In the genomic region with DNA sequence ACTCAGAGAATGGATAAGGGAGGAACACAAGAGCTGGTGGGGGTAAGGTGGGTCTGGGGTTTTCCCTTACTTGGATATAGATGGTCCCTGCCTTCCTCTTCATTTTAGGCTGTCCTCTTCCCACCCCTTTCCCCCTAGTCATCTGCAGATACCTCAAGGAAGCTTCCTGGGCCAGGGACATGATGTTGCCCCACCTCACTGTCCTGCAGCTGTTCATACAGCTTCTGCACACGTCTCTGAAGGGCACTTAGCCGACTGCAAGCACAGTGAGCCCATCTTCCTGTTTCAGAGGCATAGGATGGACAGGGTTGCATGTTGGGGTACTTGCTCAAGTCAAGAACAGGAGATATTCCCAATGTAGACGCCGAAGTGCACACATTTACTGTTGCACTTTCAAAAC, we compare ENCODE assay signal across 15 mouse cellular contexts.
A peak's percentile ranks its signal among the peaks of the same experiment; 100 is the strongest.
DNase-seq lines count a peak whose midpoint lies in the region; ATAC-seq and TF ChIP-seq lines count a peak whose summit lies in the region.
"Had no signal": no experiment of that assay in that cellular context is flagged by ENCODE, and none has a peak within 500 bp of the region (broad histone marks: within the 10 kb centered on the region; RNA-seq: fewer than 3 reads in every experiment).

No protein-coding gene starts in this region.

- peak overlapping the region; percentile 67; the same call in 1 of the 2 replicates for H3K27ac ChIP-seq in intestine, embryonic 14.5 days (ENCODE audit: low read depth)
- H3K27ac ChIP-seq in intestine, postnatal 0 days (ENCODE audit: low read depth, low read length), result no peak overlapping the region
- H3K27ac ChIP-seq in embryonic facial prominence, embryonic 10.5 days (replicated peaks), result peak overlapping the region; percentile 79
- H3K27ac ChIP-seq in embryonic facial prominence, embryonic 12.5 days, result peak overlapping the region; percentile 69
- H3K27ac ChIP-seq in limb, embryonic 15.5 days, result peak overlapping the region; percentile 76
- no peak overlapping the region for H3K27ac ChIP-seq in midbrain, embryonic 14.5 days (replicated peaks; ENCODE audit: low read depth, low read length)
- H3K27ac ChIP-seq: forebrain, embryonic 15.5 days; liver, embryonic 15.5 days had no signal

- no peak for DNase-seq in intestine, embryonic 14.5 days (ENCODE audit: low spot score)
- no peak for DNase-seq in embryonic facial prominence, embryonic 10.5 days (ENCODE audit: low spot score)
- DNase-seq in midbrain, embryonic 14.5 days, result no peak
- no peak for DNase-seq in retina, postnatal 1 day
- DNase-seq: cerebellum, adult 18-20 months; cerebellum, postnatal 25 days; layer of hippocampus, adult 9-11 months; right cerebral cortex, postnatal 14 days; spleen, adult 18-20 months had no signal

- peaks cover 39% of the 10 kb centered on the region for H3K4me1 ChIP-seq in intestine, embryonic 14.5 days (replicated peaks; ENCODE audit: control insufficient read depth, insufficient read depth, low read length)
- no peaks in the 10 kb centered on the region for H3K4me1 ChIP-seq in intestine, postnatal 0 days (replicated peaks; ENCODE audit: control insufficient read depth, insufficient read depth, low read length)
- peaks cover 55% of the 10 kb centered on the region for H3K4me1 ChIP-seq in embryonic facial prominence, embryonic 10.5 days
- H3K4me1 ChIP-seq in embryonic facial prominence, embryonic 12.5 days, result peaks cover 46% of the 10 kb centered on the region
- H3K4me1 ChIP-seq in limb, embryonic 15.5 days, result peaks cover 41% of the 10 kb centered on the region
- H3K4me1 ChIP-seq in midbrain, embryonic 14.5 days (ENCODE audit: control insufficient read depth, insufficient read depth, low read length), result peaks cover 7% of the 10 kb centered on the region

- no peaks in the 10 kb centered on the region for H3K27me3 ChIP-seq in intestine, embryonic 14.5 days (replicated peaks; ENCODE audit: control insufficient read depth, insufficient read depth, low read length)
- H3K27me3 ChIP-seq in intestine, postnatal 0 days (replicated peaks; ENCODE audit: control insufficient read depth, insufficient read depth, low read length), result no peaks in the 10 kb centered on the region
- peaks cover 37% of the 10 kb centered on the region for H3K27me3 ChIP-seq in embryonic facial prominence, embryonic 10.5 days (replicated peaks; ENCODE audit: low read depth, poor library complexity, severe bottlenecking)
- H3K27me3 ChIP-seq in embryonic facial prominence, embryonic 12.5 days, result 0 out of 2 replicates have a peak, but pooled peaks cover 3% of the 10 kb centered on the region
- no peaks in the 10 kb centered on the region; the same call in 1 of the 2 replicates for H3K27me3 ChIP-seq in limb, embryonic 15.5 days
- H3K27me3 ChIP-seq in midbrain, embryonic 14.5 days (ENCODE audit: control insufficient read depth, insufficient read depth, low read length), result no peaks in the 10 kb centered on the region

- no peak overlapping the region for H3K4me3 ChIP-seq in intestine, embryonic 14.5 days (ENCODE audit: low read depth, low read length)
- no peak overlapping the region for H3K4me3 ChIP-seq in intestine, postnatal 0 days (ENCODE audit: low read depth, low read length)
- no peak overlapping the region for H3K4me3 ChIP-seq in embryonic facial prominence, embryonic 10.5 days
- H3K4me3 ChIP-seq in embryonic facial prominence, embryonic 12.5 days, result no peak overlapping the region
- H3K4me3 ChIP-seq in limb, embryonic 15.5 days, result no peak overlapping the region
- no peak overlapping the region for H3K4me3 ChIP-seq in midbrain, embryonic 14.5 days (replicated peaks; ENCODE audit: low read depth, low read length)
- H3K4me3 ChIP-seq: forebrain, embryonic 15.5 days; liver, embryonic 15.5 days had no signal

- no peaks in the 10 kb centered on the region for H3K9me3 ChIP-seq in intestine, embryonic 14.5 days (ENCODE audit: control insufficient read depth, low read length)
- no peaks in the 10 kb centered on the region for H3K9me3 ChIP-seq in intestine, postnatal 0 days (ENCODE audit: control insufficient read depth)
- no peaks in the 10 kb centered on the region for H3K9me3 ChIP-seq in embryonic facial prominence, embryonic 10.5 days
- no peaks in the 10 kb centered on the region for H3K9me3 ChIP-seq in embryonic facial prominence, embryonic 12.5 days
- no peaks in the 10 kb centered on the region for H3K9me3 ChIP-seq in limb, embryonic 15.5 days
- no peaks in the 10 kb centered on the region for H3K9me3 ChIP-seq in midbrain, embryonic 14.5 days (ENCODE audit: control insufficient read depth, low read length)
- H3K9me3 ChIP-seq: forebrain, embryonic 15.5 days; liver, embryonic 15.5 days had no signal

- H3K36me3 ChIP-seq in intestine, embryonic 14.5 days (ENCODE audit: control insufficient read depth, insufficient read depth, low read length), result no peaks in the 10 kb centered on the region
- no peaks in the 10 kb centered on the region for H3K36me3 ChIP-seq in intestine, postnatal 0 days (ENCODE audit: control insufficient read depth, insufficient read depth)
- H3K36me3 ChIP-seq in embryonic facial prominence, embryonic 10.5 days (replicated peaks), result no peaks in the 10 kb centered on the region
- H3K36me3 ChIP-seq in embryonic facial prominence, embryonic 12.5 days, result no peaks in the 10 kb centered on the region
- H3K36me3 ChIP-seq in limb, embryonic 15.5 days, result no peaks in the 10 kb centered on the region
- no peaks in the 10 kb centered on the region for H3K36me3 ChIP-seq in midbrain, embryonic 14.5 days (ENCODE audit: control insufficient read depth, insufficient read depth, low read length)
- H3K36me3 ChIP-seq: forebrain, embryonic 15.5 days; liver, embryonic 15.5 days had no signal

- H3K9ac ChIP-seq in intestine, embryonic 14.5 days (ENCODE audit: low read length), result no peak overlapping the region
- H3K9ac ChIP-seq in intestine, postnatal 0 days (ENCODE audit: low read depth, low read length), result no peak overlapping the region
- H3K9ac ChIP-seq in embryonic facial prominence, embryonic 12.5 days, result no peak overlapping the region
- H3K9ac ChIP-seq in limb, embryonic 15.5 days, result no peak overlapping the region
- no peak overlapping the region for H3K9ac ChIP-seq in midbrain, embryonic 14.5 days (replicated peaks; ENCODE audit: low read length)
- H3K9ac ChIP-seq: forebrain, embryonic 15.5 days; liver, embryonic 15.5 days had no signal

- no peak for ATAC-seq in intestine, embryonic 14.5 days (replicated peaks; ENCODE audit: low FRiP score, low TSS enrichment, low read depth)
- no peak for ATAC-seq in intestine, postnatal 0 days
- no peak for ATAC-seq in embryonic facial prominence, embryonic 12.5 days (ENCODE audit: insufficient number of reproducible peaks, insufficient read depth, low FRiP score, low TSS enrichment)
- no peak for ATAC-seq in limb, embryonic 15.5 days (ENCODE audit: insufficient number of reproducible peaks, low FRiP score, low TSS enrichment, low read depth)
- ATAC-seq in midbrain, embryonic 14.5 days (ENCODE audit: low FRiP score, low TSS enrichment), result no peak
- ATAC-seq: forebrain, embryonic 15.5 days had no signal

- TF ChIP-seq CTCF in intestine, postnatal 0 days (IDR thresholded peaks at IDR 0.05; ENCODE audit: low read depth), result no peak

- H3K4me2 ChIP-seq in intestine, embryonic 14.5 days (ENCODE audit: low read length), result no peak overlapping the region
- H3K4me2 ChIP-seq in intestine, postnatal 0 days (replicated peaks; ENCODE audit: low read depth), result no peak overlapping the region
- H3K4me2 ChIP-seq in embryonic facial prominence, embryonic 12.5 days (replicated peaks), result 0 out of 2 replicates have a peak overlapping the region, but pooled peaks have one; percentile 14
- no peak overlapping the region for H3K4me2 ChIP-seq in limb, embryonic 15.5 days
- no peak overlapping the region for H3K4me2 ChIP-seq in midbrain, embryonic 14.5 days (ENCODE audit: low read length)
- H3K4me2 ChIP-seq: forebrain, embryonic 15.5 days; liver, embryonic 15.5 days; midbrain, embryonic 11.5 days had no signal

- WGBS in intestine, embryonic 14.5 days, result 48% methylated on average over 4 of the region's 4 CpGs
- 50% methylated on average over 4 of the region's 4 CpGs for WGBS in intestine, postnatal 0 days
- WGBS in embryonic facial prominence, embryonic 10.5 days, result 65% methylated on average over 4 of the region's 4 CpGs
- 45% methylated on average over 4 of the region's 4 CpGs for WGBS in embryonic facial prominence, embryonic 12.5 days
- 62% methylated on average over 4 of the region's 4 CpGs for WGBS in limb, embryonic 15.5 days
- WGBS in midbrain, embryonic 14.5 days, result 75% methylated on average over 4 of the region's 4 CpGs

Comparison
In these comparisons a context has a peak if more than half of its experiments do, and no peak if none do; other contexts are left out.
1. H3K27ac ChIP-seq: peak in intestine, embryonic 14.5 days (single experiment), embryonic facial prominence, embryonic 10.5 days (single experiment), embryonic facial prominence, embryonic 12.5 days (single experiment) and limb, embryonic 15.5 days (single experiment); none in intestine, postnatal 0 days (single experiment) and midbrain, embryonic 14.5 days (single experiment).